Mouse (Mus musculus): Measurements from ENCODE around the gene H2al1f. TPM values are rescaled to one million over a fixed set of nuclear protein-coding genes. Genes with fewer than 3 reads are reported as not detected.

Gene H2al1f
- polyA plus RNA-seq (2015; fragmentation: Nextera tagmentation; extraction: Ambion mirVana), result not detected in 2 replicates

GRCm38 (mm10) chrX:11314858-11315257 lies at the start of gene H2al1f:
Gene H2al1f, plus strand, starts transcription at chrX:11315158.

GRCm38 (mm10) chrX:11298957-11299356 lies 16.0 kb upstream of the H2al1f start, which contains the start of gene H2al1a:
Gene H2al1a, plus strand, starts transcription at chrX:11299257.

GRCm38 (mm10) chrX:11302132-11302531 lies 12.8 kb upstream of the H2al1f start, which contains the start of gene H2al1b:
Gene H2al1b, plus strand, starts transcription at chrX:11302432.

DNA sequence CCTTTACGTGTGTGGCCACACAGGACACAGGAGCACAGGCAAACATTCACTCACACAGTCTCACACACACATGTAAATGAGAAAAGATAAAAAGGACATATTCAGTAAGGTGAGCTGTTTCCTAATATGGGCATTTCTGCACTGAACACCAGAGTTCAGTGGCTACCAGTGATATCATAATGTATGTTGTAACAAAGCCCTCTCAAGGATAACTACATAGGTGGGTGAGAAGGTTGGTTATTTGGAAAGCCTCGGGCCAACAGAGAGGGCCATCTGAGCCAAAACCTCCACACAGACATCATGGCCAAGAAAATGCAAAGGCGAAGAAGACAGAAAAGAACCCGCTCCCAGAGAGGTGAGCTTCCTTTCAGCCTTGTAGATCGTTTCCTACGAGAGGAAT lies 9.6 kb upstream of the H2al1f start, which contains the start of gene H2al1c:
H2al1c (plus strand) TSS at position 301 of the 400 bp plus-strand sequence.

GRCm38 (mm10) chrX:11308524-11308923 lies 6.4 kb upstream of the H2al1f start, which contains the start of gene H2al1d:
Gene H2al1d, plus strand, starts transcription at chrX:11308824.

GRCm38 (mm10) chrX:11311634-11312033 lies 3.3 kb upstream of the H2al1f start, which contains the start of gene H2al1e:
Gene H2al1e, plus strand, starts transcription at chrX:11311934.

DNA sequence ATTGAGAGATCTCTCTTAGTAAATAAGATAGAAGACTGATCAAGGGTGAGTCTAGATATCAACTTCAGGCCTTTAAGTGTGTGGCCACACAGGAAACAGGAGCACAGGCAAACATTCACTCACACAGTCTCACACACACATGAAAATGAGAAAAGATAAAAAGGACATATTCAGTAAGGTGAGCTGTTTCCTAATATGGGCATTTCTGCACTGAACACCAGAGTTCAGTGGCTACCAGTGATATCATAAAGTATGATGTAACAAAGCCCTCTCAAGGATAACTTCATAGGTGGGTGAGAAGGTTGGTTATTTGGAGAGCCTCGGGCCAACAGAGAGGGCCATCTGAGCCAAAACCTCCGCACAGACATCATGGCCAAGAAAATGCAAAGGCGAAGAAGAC lies 3.0 kb downstream of the H2al1f start, which contains the start of gene H2al1g:
H2al1g (plus strand) TSS at position 301 of the 400 bp plus-strand sequence.

GRCm38 (mm10) chrX:11321192-11321591 lies 6.2 kb downstream of the H2al1f start, which contains the start of gene H2al1h:
Gene H2al1h, plus strand, starts transcription at chrX:11321492.

GRCm38 (mm10) chrX:11324359-11324758 lies 9.4 kb downstream of the H2al1f start, which contains the start of gene H2al1i:
Gene H2al1i, plus strand, starts transcription at chrX:11324659.

GRCm38 (mm10) chrX:11327522-11327921 lies 12.6 kb downstream of the H2al1f start, which contains the start of gene H2al1j:
Gene H2al1j, plus strand, starts transcription at chrX:11327822.

Other genes with a start within 250 kb of the H2al1f start
- not detected in 2 replicates for gene H2al1a, start 15.9 kb upstream of the H2al1f start, polyA plus RNA-seq (2015; fragmentation: Nextera tagmentation; extraction: Ambion mirVana)
- not detected in 2 replicates for gene H2al1b, start 12.7 kb upstream of the H2al1f start, polyA plus RNA-seq (2015; fragmentation: Nextera tagmentation; extraction: Ambion mirVana)
- not detected in 2 replicates for gene H2al1c, start 9.5 kb upstream of the H2al1f start, polyA plus RNA-seq (2015; fragmentation: Nextera tagmentation; extraction: Ambion mirVana)
- not detected in 2 replicates for gene H2al1d, start 6.3 kb upstream of the H2al1f start, polyA plus RNA-seq (2015; fragmentation: Nextera tagmentation; extraction: Ambion mirVana)
- not detected in 2 replicates for gene H2al1e, start 3.2 kb upstream of the H2al1f start, polyA plus RNA-seq (2015; fragmentation: Nextera tagmentation; extraction: Ambion mirVana)
- gene H2al1g, start 3.1 kb downstream of the H2al1f start, polyA plus RNA-seq (2015; fragmentation: Nextera tagmentation; extraction: Ambion mirVana), result not detected in 2 replicates
- not detected in 2 replicates for gene H2al1h, start 6.3 kb downstream of the H2al1f start, polyA plus RNA-seq (2015; fragmentation: Nextera tagmentation; extraction: Ambion mirVana)
- gene H2al1i, start 9.5 kb downstream of the H2al1f start, polyA plus RNA-seq (2015; fragmentation: Nextera tagmentation; extraction: Ambion mirVana), result not detected in 2 replicates
- gene H2al1j, start 12.7 kb downstream of the H2al1f start, polyA plus RNA-seq (2015; fragmentation: Nextera tagmentation; extraction: Ambion mirVana), result not detected in 2 replicates

Measured in spleen, postnatal 0 days (tissue).